Mouse (Mus musculus) kidney, embryonic 16.5 days (tissue): ENCODE data around the gene Golga5. TPM values are rescaled to one million over a fixed set of nuclear protein-coding genes. Genes with fewer than 3 reads are reported as not detected.

ENCODE experiments used
- ATAC-seq: fragments of 200-750 bp; cut with Nextera tagmentation; 2 replicates; pipeline ENCODE4 v1.8.0; 2017; ENCODE audit warnings: moderate TSS enrichment; ENCODE audit not compliant: low FRiP score, low TSS enrichment
- H3K27ac ChIP-seq: fragments of 300-500 bp; sonication (generic); 2 replicates; pipeline ENCODE4 v1.5.1; 2014; ENCODE audit warnings: low read length
- H3K27me3 ChIP-seq: fragments of 300-500 bp; sonication (generic); 2 replicates; pipeline ENCODE4 v1.6.1; 2014; ENCODE audit warnings: low read length, control low read depth, mixed read lengths; ENCODE audit not compliant: insufficient read depth
- H3K36me3 ChIP-seq: fragments of 300-500 bp; sonication (generic); 2 replicates; pipeline ENCODE4 v1.6.1; 2014; ENCODE audit warnings: low read length, control low read depth, mixed read lengths; ENCODE audit not compliant: insufficient read depth
- H3K4me1 ChIP-seq: fragments of 300-500 bp; sonication (generic); 2 replicates; pipeline ENCODE4 v1.6.1; 2014; ENCODE audit warnings: low read length, control low read depth, mixed read lengths; ENCODE audit not compliant: insufficient read depth
- H3K4me2 ChIP-seq: fragments of 300-500 bp; sonication (generic); replicated peaks from 2 replicates; pipeline ENCODE4 v1.6.1; 2014; ENCODE audit warnings: low read depth, low read length
- H3K4me3 ChIP-seq: fragments of 300-500 bp; sonication (generic); 2 replicates; pipeline ENCODE4 v1.5.1; 2014; ENCODE audit warnings: mild to moderate bottlenecking, low read length
- H3K9ac ChIP-seq: fragments of 300-500 bp; sonication (generic); replicated peaks from 2 replicates; pipeline ENCODE4 v1.6.1; 2014; ENCODE audit warnings: low read length
- H3K9me3 ChIP-seq: fragments of 300-500 bp; sonication (generic); 2 replicates; pipeline ENCODE4 v1.6.1; 2016; ENCODE audit warnings: low read length, control low read depth
- WGBS: fragments of 180-500 bp; shearing (Covaris S2); extraction: QIAGEN DNeasy Blood & Tissue Kit; methylation state at CpG from one replicate; pipeline ENCODE4 v1.1.7; 2014; 5-methylcytosine and 5-hydroxymethylcytosine counted together
- polyA plus RNA-seq: library from polyadenylated mRNA; unstranded; fragments of >200 nt; fragmentation: Nextera tagmentation; extraction: Ambion mirVana; gene quantifications from 2 replicates; pipeline ENCODE4 v1.2.1, GENCODE M21; 2015

The Golga5 gene
- 35.6 and 37.8 TPM in 2 replicates for polyA plus RNA-seq

DNA sequence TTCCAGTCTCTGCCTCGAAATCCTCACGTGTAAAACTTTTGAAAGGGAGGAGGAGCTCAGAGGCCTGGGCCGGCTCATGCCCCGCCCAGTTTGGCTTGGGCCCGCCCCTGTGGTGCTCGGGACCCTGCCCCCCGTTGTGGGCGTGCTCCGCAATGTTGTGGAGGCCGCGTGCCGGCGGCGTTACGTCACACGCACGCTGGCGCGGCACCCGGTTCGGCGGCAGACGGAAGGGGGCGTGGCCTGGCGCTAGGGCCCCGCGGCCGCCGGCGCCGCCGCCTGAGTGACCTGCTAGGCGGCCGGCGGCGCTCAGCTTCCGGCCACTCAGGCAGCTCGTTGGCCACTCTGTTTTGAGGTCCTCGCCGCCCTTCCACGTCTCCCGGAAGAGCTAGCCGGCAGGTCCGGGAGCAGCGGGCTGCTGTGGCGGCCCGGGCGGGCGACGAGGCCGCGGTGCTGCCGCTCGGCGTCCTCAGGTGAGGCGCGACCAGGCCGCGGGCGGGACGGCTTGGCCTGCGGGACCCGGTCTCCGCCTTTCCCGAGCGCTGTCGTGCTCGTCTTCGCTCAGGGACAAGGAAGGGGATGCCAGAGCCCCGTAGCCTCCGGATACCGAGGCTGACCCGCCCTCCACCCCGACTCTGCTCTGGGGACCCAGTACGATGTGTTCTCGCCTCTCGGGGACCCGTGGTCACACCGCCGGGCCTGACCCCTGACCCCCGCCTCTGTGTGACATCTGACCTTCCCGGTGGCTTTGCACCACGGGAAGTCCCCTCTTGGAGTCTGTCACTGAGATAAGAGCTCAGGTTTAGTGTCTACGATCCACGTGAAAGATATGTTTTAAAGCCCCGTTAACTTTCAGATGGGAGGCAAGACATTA, at the start of gene Golga5:
Gene Golga5 (plus strand): TSS at position 242 of the 871 bp plus-strand sequence.
- Histone ChIP-seq H3K27me3 (no peaks in the 10 kb centered on the region), H3K9ac (peak within 1 kb of the TSS; percentile 83), H3K4me2 (peak within 1 kb of the TSS; percentile 87), H3K27ac (peak within 1 kb of the TSS; percentile 80), H3K4me1 (0 out of 2 replicates have a peak, but pooled peaks cover 7% of the 10 kb centered on the region), H3K9me3 (no peaks in the 10 kb centered on the region), H3K4me3 (peak within 1 kb of the TSS; percentile 84), H3K36me3 (peaks cover 13% of the 10 kb centered on the region)
- under 1% methylated on average over 86 of the region's 86 CpGs for WGBS
- peak; percentile 99 for ATAC-seq

DNA sequence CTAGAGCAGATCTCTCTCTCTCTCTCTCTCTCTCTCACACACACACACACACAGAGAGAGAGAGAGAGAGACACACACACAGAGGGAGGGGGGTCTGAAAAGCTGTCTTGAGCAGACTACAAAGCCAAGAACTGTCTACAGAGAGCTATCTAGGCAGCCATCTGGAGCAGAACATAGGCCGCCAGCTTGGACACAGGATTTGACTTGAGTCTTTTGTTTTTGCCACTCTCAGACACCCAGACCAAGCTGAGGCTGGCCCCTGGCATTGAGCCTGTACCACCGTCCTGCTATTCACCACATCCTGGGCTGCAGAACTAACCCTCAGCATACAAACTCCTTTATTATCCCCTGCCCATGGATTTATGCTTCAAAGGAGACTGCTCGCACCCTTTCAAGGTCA, 49.4 kb upstream of the Golga5 start:
- H3K27ac ChIP-seq: peak overlapping the region; percentile 39
- no peaks in the 10 kb centered on the region for H3K9me3 ChIP-seq
- H3K36me3 ChIP-seq: 0 out of 2 replicates have a peak, but pooled peaks cover 3% of the 10 kb centered on the region
- H3K9ac ChIP-seq: no peak overlapping the region
- H3K27me3 ChIP-seq: no peaks in the 10 kb centered on the region
- H3K4me3 ChIP-seq: no peak overlapping the region
- H3K4me2 ChIP-seq: no peak overlapping the region
- peaks cover 11% of the 10 kb centered on the region; the same call in 1 of the 2 replicates for H3K4me1 ChIP-seq
- no peak for ATAC-seq
- WGBS: 52% methylated on average over 3 of the region's 3 CpGs

DNA sequence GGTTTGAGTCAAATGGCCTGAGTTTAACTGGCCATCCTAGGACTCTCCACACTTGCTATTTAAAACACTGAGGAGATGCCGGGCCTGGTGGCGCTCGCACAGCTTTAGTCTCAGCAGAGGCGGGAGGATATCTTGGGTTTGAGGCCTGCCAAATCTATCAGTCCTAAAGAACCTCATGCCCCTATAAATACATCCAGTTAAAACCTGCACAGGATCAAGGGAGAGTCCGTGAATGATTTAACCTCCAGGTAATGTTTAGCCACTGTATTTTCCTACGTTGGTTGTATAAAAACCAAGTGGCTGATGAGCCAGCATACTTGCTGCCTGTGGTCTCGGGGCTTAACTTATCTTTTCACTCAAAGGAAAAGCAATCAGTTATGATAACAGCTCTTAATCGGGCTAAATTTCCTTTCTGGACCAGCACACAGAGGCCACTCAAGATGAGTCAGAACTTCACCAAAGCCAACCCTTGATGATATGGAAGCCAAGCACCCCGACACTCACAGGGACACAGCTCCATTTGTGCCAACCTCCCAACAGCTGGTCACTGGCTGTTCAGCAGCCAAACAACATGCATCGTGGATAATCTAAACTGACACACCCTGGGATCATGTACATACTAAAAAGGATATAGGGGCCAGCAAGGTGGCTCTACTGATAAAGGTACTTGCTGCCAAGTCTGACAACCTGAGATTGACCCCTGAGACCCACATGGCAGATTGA, 48.6 kb upstream of the Golga5 start:
- Histone ChIP-seq H3K9ac (no peak overlapping the region), H3K9me3 (no peaks in the 10 kb centered on the region), H3K4me3 (no peak overlapping the region), H3K27me3 (no peaks in the 10 kb centered on the region), H3K4me2 (no peak overlapping the region), H3K36me3 (0 out of 2 replicates have a peak, but pooled peaks cover 3% of the 10 kb centered on the region), H3K27ac (peak overlapping the region; percentile 62), H3K4me1 (peaks cover 11% of the 10 kb centered on the region; the same call in 1 of the 2 replicates)
- 73% methylated on average over 10 of the region's 10 CpGs for WGBS
- peak; percentile 29; the same call in 1 of the 2 replicates for ATAC-seq

DNA sequence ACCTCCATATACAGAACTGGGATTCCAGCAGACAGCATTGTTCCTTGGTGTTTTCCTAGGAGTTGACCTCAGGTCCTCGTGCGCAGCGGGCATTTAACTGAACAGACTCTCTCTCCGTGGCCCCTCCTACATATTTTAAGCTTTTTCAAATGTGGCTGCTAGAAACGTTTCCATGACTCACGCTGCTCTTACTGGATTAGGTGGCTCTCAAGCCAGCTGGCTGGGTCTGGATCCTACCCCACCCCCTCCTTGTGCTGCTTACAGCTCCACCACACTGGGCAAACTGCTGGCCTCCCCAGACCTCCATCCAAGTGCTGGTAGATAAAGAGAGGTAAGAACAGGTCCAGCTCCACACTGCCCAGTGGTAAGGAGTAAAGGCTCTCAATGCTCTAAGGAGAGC, 46.9 kb upstream of the Golga5 start:
- ATAC-seq: 0 out of 2 replicates have a peak, but pooled peaks have one; percentile 37
- H3K27me3 ChIP-seq: no peaks in the 10 kb centered on the region
- H3K4me3 ChIP-seq: no peak overlapping the region
- peak overlapping the region; percentile 59 for H3K27ac ChIP-seq
- peaks cover under 1% of the 10 kb centered on the region; the same call in 1 of the 2 replicates for H3K4me1 ChIP-seq
- 79% methylated on average over 6 of the region's 6 CpGs for WGBS
- peaks cover 7% of the 10 kb centered on the region; the same call in 1 of the 2 replicates for H3K36me3 ChIP-seq
- H3K4me2 ChIP-seq: no peak overlapping the region
- no peaks in the 10 kb centered on the region for H3K9me3 ChIP-seq
- H3K9ac ChIP-seq: no peak overlapping the region

DNA sequence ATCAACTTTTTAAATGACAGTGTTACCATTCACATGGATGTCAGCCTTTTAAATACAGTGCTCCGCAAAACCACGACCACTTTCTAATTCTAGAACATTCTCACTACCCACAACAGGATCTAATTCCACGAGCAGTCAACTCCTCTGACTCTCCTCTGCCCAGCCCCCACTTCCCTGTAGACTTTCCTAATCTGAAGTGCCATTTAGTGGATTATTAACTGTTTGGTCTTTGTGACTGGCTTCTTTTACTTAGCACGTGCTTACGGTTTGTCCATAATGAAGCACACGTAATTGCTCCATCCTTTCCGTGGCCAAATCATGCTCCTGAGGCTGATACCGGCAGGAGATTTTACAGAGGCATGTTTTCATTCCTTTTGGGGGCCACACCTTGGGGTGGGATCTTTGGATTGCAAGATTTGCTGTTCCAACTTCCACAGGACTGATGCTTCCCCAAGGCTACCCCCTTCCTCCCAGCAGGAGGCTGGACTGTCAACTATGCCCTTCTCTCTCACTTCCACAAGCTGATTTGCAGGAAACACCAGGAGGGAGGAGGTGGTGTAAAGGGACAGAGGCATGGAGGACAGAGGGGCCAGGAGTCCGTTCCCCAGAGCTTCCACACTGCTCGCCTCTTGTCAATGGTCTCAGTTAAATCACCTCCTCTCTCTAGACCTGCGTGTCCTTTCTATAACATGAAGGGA, 46.2 kb upstream of the Golga5 start:
- Histone ChIP-seq H3K4me1 (no peaks in the 10 kb centered on the region), H3K27me3 (no peaks in the 10 kb centered on the region), H3K9ac (no peak overlapping the region), H3K4me3 (no peak overlapping the region), H3K27ac (peak overlapping the region; percentile 35), H3K9me3 (no peaks in the 10 kb centered on the region), H3K36me3 (peaks cover 7% of the 10 kb centered on the region; the same call in 1 of the 2 replicates), H3K4me2 (no peak overlapping the region)
- no peak for ATAC-seq
- WGBS: 81% methylated on average over 11 of the region's 11 CpGs

DNA sequence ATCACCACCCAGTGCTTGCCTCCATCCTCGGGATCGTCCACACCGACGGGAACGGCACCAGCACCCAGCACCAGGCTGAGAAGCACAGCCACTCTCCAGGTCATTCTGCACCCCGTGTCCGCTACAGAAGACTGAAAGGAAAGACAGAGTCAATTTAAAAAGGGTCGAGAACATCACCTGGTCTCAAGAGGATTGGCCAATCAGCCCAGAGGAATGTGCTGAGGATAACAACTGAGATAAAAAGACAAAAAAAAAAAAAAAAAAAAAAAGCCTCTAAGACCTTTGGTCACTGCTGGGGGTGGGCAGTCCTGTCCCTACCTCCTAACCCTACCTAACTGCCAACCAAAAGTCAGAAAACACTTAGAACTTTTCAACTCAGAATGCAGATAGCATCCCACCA, 45.3 kb upstream of the Golga5 start:
- WGBS: 92% methylated on average over 8 of the region's 8 CpGs
- H3K4me3 ChIP-seq: no peak overlapping the region
- H3K27me3 ChIP-seq: no peaks in the 10 kb centered on the region
- no peaks in the 10 kb centered on the region for H3K9me3 ChIP-seq
- no peak overlapping the region for H3K27ac ChIP-seq
- no peak overlapping the region for H3K4me2 ChIP-seq
- H3K36me3 ChIP-seq: peaks cover 7% of the 10 kb centered on the region; the same call in 1 of the 2 replicates
- no peak overlapping the region for H3K9ac ChIP-seq
- no peak for ATAC-seq
- no peaks in the 10 kb centered on the region for H3K4me1 ChIP-seq

DNA sequence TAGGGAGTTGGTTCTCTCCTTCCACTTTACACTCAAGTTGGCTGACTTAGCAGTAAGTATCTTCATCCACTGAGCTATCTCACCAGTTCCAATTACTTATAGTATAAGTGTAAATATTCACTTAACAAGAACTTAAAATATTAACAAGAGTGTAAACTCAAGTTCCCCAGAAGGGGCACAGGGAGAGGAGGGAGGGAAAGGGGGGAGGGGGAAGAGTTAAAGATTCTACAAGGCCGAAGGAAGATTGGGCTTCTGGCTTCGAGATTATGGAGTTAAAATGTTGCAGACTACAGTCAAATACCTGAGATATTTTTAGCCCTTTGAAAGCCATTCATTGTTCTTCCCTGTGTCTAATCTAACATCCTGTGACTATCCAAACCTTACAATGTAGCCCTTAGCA, 44.5 kb upstream of the Golga5 start:
- Histone ChIP-seq H3K36me3 (peaks cover 7% of the 10 kb centered on the region; the same call in 1 of the 2 replicates), H3K9ac (no peak overlapping the region), H3K4me3 (no peak overlapping the region), H3K4me2 (no peak overlapping the region), H3K4me1 (no peaks in the 10 kb centered on the region), H3K9me3 (no peaks in the 10 kb centered on the region), H3K27me3 (no peaks in the 10 kb centered on the region), H3K27ac (no peak overlapping the region)
- ATAC-seq: no peak
- WGBS: 54% methylated on average over 2 of the region's 2 CpGs

DNA sequence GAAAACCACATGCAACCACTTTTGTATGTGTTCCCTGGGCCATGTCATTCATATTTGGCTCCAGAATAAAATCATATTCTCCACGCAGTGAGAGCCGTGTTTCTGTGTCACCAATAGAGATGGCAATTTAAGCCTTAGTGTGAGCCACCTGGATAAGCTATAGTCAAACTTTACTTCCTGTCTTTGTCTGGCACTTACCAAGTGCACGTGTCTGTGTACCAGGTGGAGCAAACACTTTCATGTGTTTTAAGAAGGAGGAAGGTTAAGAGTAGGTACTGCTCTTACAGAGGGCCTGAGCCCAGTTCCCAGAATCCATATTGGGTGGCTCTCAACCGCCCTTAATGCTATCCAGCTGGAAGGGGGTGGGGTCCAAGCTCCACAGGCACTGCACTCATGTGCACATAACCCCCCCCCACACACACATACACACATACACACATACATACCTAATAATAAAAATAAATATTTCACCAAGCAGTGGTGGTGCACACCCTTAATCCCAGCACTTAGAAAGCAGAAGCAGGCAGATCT, 43.8 kb upstream of the Golga5 start:
- no peaks in the 10 kb centered on the region for H3K27me3 ChIP-seq
- H3K4me2 ChIP-seq: no peak overlapping the region
- no peaks in the 10 kb centered on the region for H3K9me3 ChIP-seq
- no peaks in the 10 kb centered on the region for H3K4me1 ChIP-seq
- no peak for ATAC-seq
- WGBS: 76% methylated on average over 4 of the region's 4 CpGs
- H3K27ac ChIP-seq: no peak overlapping the region
- peaks cover 7% of the 10 kb centered on the region; the same call in 1 of the 2 replicates for H3K36me3 ChIP-seq
- no peak overlapping the region for H3K9ac ChIP-seq
- H3K4me3 ChIP-seq: no peak overlapping the region

DNA sequence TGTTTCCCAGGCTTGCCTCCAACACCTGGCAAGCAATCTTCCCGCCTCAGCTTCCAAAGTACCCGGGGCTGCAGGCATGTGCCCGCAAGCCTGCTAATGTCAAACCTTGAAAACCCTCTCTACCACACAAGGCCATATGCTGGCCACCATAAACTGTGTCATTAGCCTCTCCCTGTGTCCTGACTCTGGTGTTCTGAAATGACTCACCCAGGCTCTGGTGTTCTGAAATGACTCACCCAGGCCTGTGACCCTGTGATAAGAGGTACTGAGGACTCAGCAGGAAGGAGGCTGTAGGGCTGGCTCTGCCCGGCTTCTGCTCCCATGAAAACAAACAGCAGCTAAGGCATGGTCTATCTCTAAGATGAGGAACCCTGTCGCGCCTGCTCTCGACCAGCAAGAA, 42.6 kb upstream of the Golga5 start:
- no peaks in the 10 kb centered on the region for H3K4me1 ChIP-seq
- no peak overlapping the region for H3K9ac ChIP-seq
- no peak overlapping the region for H3K4me2 ChIP-seq
- no peaks in the 10 kb centered on the region for H3K27me3 ChIP-seq
- WGBS: 96% methylated on average over 7 of the region's 7 CpGs
- no peak for ATAC-seq
- H3K9me3 ChIP-seq: no peaks in the 10 kb centered on the region
- H3K36me3 ChIP-seq: peaks cover 7% of the 10 kb centered on the region; the same call in 1 of the 2 replicates
- H3K27ac ChIP-seq: no peak overlapping the region
- no peak overlapping the region for H3K4me3 ChIP-seq
